Mouse (Mus musculus) hindbrain, embryonic 10.5 days (tissue): Measurements from ENCODE around the gene Ptafr. TPM values are rescaled to one million over a fixed set of nuclear protein-coding genes. Genes with fewer than 3 reads are reported as not detected.
A peak's percentile ranks its signal among the peaks of the same experiment; 100 is the strongest.
"Not testable (repeated sequence)": the region's sequence is repeated elsewhere in the genome, so short reads cannot be mapped to it uniquely, and the experiment has no call there.

Experiments used
- DNase-seq: peaks from one replicate; pipeline ENCODE4 v3.0.0-alpha.2; 2017; ENCODE audit warnings: low spot score
- H3K27ac ChIP-seq: fragments of 300-500 bp; sonication (generic); 2 replicates; pipeline ENCODE4 v1.5.1; 2016; ENCODE audit warnings: mild to moderate bottlenecking, moderate library complexity
- H3K27me3 ChIP-seq: fragments of 300-500 bp; sonication (generic); 2 replicates; pipeline ENCODE4 v1.6.1; 2016; ENCODE audit warnings: mild to moderate bottlenecking; ENCODE audit not compliant: poor library complexity, insufficient read depth, severe bottlenecking
- H3K36me3 ChIP-seq: fragments of 300-500 bp; sonication (generic); 2 replicates; pipeline ENCODE4 v1.6.1; 2016; ENCODE audit warnings: mild to moderate bottlenecking, moderate library complexity
- H3K4me1 ChIP-seq: fragments of 300-500 bp; sonication (generic); replicated peaks from 2 replicates; pipeline ENCODE4 v1.6.1; 2016; ENCODE audit warnings: mild to moderate bottlenecking
- H3K4me3 ChIP-seq: fragments of 300-500 bp; sonication (generic); 2 replicates; pipeline ENCODE4 v1.5.1; 2016; ENCODE audit warnings: mild to moderate bottlenecking, moderate library complexity
- H3K9me3 ChIP-seq: fragments of 300-500 bp; sonication (generic); 2 replicates; pipeline ENCODE4 v1.6.1; 2016; ENCODE audit warnings: mild to moderate bottlenecking, moderate library complexity
- WGBS: fragments of 180-500 bp; shearing (Covaris S2); methylation state at CpG from one replicate; pipeline ENCODE4 v1.1.7; 2016; 5-methylcytosine and 5-hydroxymethylcytosine counted together
- polyA plus RNA-seq: library from polyadenylated mRNA; unstranded; fragments of >200 nt; fragmentation: Nextera tagmentation; extraction: Ambion mirVana; gene quantifications from 2 replicates; pipeline ENCODE4 v1.2.1, GENCODE M21; 2016

Ptafr gene
- polyA plus RNA-seq, 1 experiment from 2014 or later: 0.81 TPM

- WGBS: under 1% methylated on average over 63 of the region's 63 CpGs
- Histone ChIP-seq H3K36me3 (peaks cover 44% of the 10 kb centered on the region), H3K4me1 (peaks cover 44% of the 10 kb centered on the region), H3K27me3 (no peaks in the 10 kb centered on the region), H3K4me3 (peak within 1 kb of the TSS; percentile 86), H3K27ac (peak within 1 kb of the TSS; percentile 97), H3K9me3 (no peaks in the 10 kb centered on the region; the same call in 1 of the 2 replicates)
- DNase-seq: peak; percentile 93
Measured at GRCm38 (mm10) chr4:132532981-132533916, 30.6 kb upstream of the Ptafr start, which contains the start of gene Atpif1. Gene Atpif1 (minus strand): TSS chr4:132533659.

GRCm38 (mm10) chr4:132535406-132536121 is 28.3 kb upstream of the Ptafr start, which contains the start of gene Dnajc8:
Gene Dnajc8 (plus strand): TSS chr4:132535550.
- no peaks in the 10 kb centered on the region for H3K27me3 ChIP-seq
- peak; percentile 93 for DNase-seq

GRCm38 (mm10) chr4:132539481-132539880 is 24.4 kb upstream of the Ptafr start:
- Histone ChIP-seq H3K9me3 (no peaks in the 10 kb centered on the region), H3K36me3 (peaks cover 72% of the 10 kb centered on the region), H3K27me3 (no peaks in the 10 kb centered on the region), H3K4me3 (no peak overlapping the region), H3K4me1 (peaks cover 16% of the 10 kb centered on the region), H3K27ac (no peak overlapping the region)
- DNase-seq: no peak
- 94% methylated on average over 5 of the region's 5 CpGs for WGBS

More at GRCm38 (mm10) chr4:132535406-132536121, 28.3 kb upstream of the Ptafr start, which contains the start of gene Dnajc8:
- H3K4me1 ChIP-seq: peaks cover 44% of the 10 kb centered on the region
- H3K4me3 ChIP-seq: peak within 1 kb of the TSS; percentile 100
- H3K36me3 ChIP-seq: peaks cover 46% of the 10 kb centered on the region
- WGBS: under 1% methylated on average over 60 of the region's 60 CpGs
- peak within 1 kb of the TSS; percentile 97 for H3K27ac ChIP-seq
- no peaks in the 10 kb centered on the region for H3K9me3 ChIP-seq

- 94% methylated on average over 4 of the region's 4 CpGs for WGBS
Measured at GRCm38 (mm10) chr4:132541413-132541812, 22.5 kb upstream of the Ptafr start.

GRCm38 (mm10) chr4:132542724-132543123 is 21.1 kb upstream of the Ptafr start:
- no peak for DNase-seq
- Histone ChIP-seq H3K27me3 (no peaks in the 10 kb centered on the region), H3K36me3 (peaks cover 97% of the 10 kb centered on the region), H3K27ac (no peak overlapping the region), H3K4me1 (no peaks in the 10 kb centered on the region), H3K4me3 (no peak overlapping the region), H3K9me3 (no peaks in the 10 kb centered on the region)
- WGBS: 82% methylated on average over 1 of the region's 1 CpGs

More at GRCm38 (mm10) chr4:132541413-132541812, 22.5 kb upstream of the Ptafr start:
- Histone ChIP-seq H3K4me1 (peaks cover 11% of the 10 kb centered on the region), H3K27me3 (no peaks in the 10 kb centered on the region), H3K27ac (no peak overlapping the region), H3K9me3 (no peaks in the 10 kb centered on the region), H3K4me3 (no peak overlapping the region), H3K36me3 (peaks cover 90% of the 10 kb centered on the region)
- no peak for DNase-seq

- WGBS: 57% methylated on average over 8 of the region's 8 CpGs
- Histone ChIP-seq H3K36me3 (peaks cover 99% of the 10 kb centered on the region), H3K9me3 (no peaks in the 10 kb centered on the region), H3K4me3 (no peak overlapping the region), H3K27me3 (no peaks in the 10 kb centered on the region), H3K4me1 (no peaks in the 10 kb centered on the region), H3K27ac (no peak overlapping the region)
- DNase-seq: peak; percentile 47
Measured at GRCm38 (mm10) chr4:132545851-132546250, 18.0 kb upstream of the Ptafr start.

- 85% methylated on average over 5 of the region's 5 CpGs for WGBS
- no peak overlapping the region for H3K27ac ChIP-seq
- H3K4me1 ChIP-seq: no peaks in the 10 kb centered on the region
- DNase-seq: no peak
- H3K4me3 ChIP-seq: no peak overlapping the region
- H3K36me3 ChIP-seq: peaks cover 59% of the 10 kb centered on the region
- H3K9me3 ChIP-seq: no peaks in the 10 kb centered on the region
- no peaks in the 10 kb centered on the region for H3K27me3 ChIP-seq
Measured at GRCm38 (mm10) chr4:132554221-132554620, 9.6 kb upstream of the Ptafr start.

GRCm38 (mm10) chr4:132554653-132555052 is 9.2 kb upstream of the Ptafr start:
- no peak for DNase-seq
- H3K27me3 ChIP-seq: no peaks in the 10 kb centered on the region
- H3K27ac ChIP-seq: no peak overlapping the region
- H3K4me1 ChIP-seq: no peaks in the 10 kb centered on the region
- H3K9me3 ChIP-seq: no peaks in the 10 kb centered on the region
- 84% methylated on average over 8 of the region's 8 CpGs for WGBS
- no peak overlapping the region for H3K4me3 ChIP-seq
- peaks cover 54% of the 10 kb centered on the region for H3K36me3 ChIP-seq

- DNase-seq, H3K4me3 ChIP-seq: not testable (repeated sequence)
- 93% methylated on average over 7 of the region's 7 CpGs for WGBS
Measured at GRCm38 (mm10) chr4:132555550-132555949, 8.3 kb upstream of the Ptafr start.

GRCm38 (mm10) chr4:132563261-132563660 is 606 bp upstream of the Ptafr start:
- 78% methylated on average over 3 of the region's 3 CpGs for WGBS
- Histone ChIP-seq H3K27me3 (no peaks in the 10 kb centered on the region), H3K4me3 (no peak overlapping the region), H3K4me1 (0 out of 2 replicates have a peak, but pooled peaks cover 6% of the 10 kb centered on the region), H3K9me3 (no peaks in the 10 kb centered on the region), H3K27ac (no peak overlapping the region), H3K36me3 (no peaks in the 10 kb centered on the region)
- DNase-seq: no peak

More at GRCm38 (mm10) chr4:132555550-132555949, 8.3 kb upstream of the Ptafr start:
- not testable (repeated sequence) for H3K27me3 ChIP-seq, H3K4me1 ChIP-seq, H3K9me3 ChIP-seq, H3K27ac ChIP-seq
- peaks cover 45% of the 10 kb centered on the region for H3K36me3 ChIP-seq

GRCm38 (mm10) chr4:132565089-132565747 is 1.4 kb downstream of the Ptafr start:
- 81% methylated on average over 12 of the region's 12 CpGs for WGBS
- H3K27me3 ChIP-seq: no peaks in the 10 kb centered on the region
- no peak for DNase-seq
- no peak overlapping the region for H3K4me3 ChIP-seq
- H3K4me1 ChIP-seq: 0 out of 2 replicates have a peak, but pooled peaks cover 6% of the 10 kb centered on the region
- peaks cover 4% of the 10 kb centered on the region; the same call in 1 of the 2 replicates for H3K9me3 ChIP-seq
- no peak overlapping the region for H3K27ac ChIP-seq
- H3K36me3 ChIP-seq: no peaks in the 10 kb centered on the region

- Histone ChIP-seq H3K27ac (no peak overlapping the region), H3K36me3 (no peaks in the 10 kb centered on the region), H3K27me3 (no peaks in the 10 kb centered on the region), H3K4me1 (peaks cover 9% of the 10 kb centered on the region; the same call in 1 of the 2 replicates), H3K9me3 (peaks cover 4% of the 10 kb centered on the region; the same call in 1 of the 2 replicates), H3K4me3 (no peak overlapping the region)
- 74% methylated on average over 9 of the region's 9 CpGs for WGBS
- no peak for DNase-seq
Measured at GRCm38 (mm10) chr4:132567361-132567779, 3.5 kb downstream of the Ptafr start.
